Mouse (Mus musculus) MN1 (cell line): ENCODE data around the gene March9.

Experiments used
- DNase-seq: peaks from one replicate; pipeline ENCODE4 v3.0.0-alpha.2; 2016; ENCODE audit warnings: low spot score

Gene March9

GRCm38 (mm10) chr10:127059968-127060916 lies at the start of gene March9:
TSS of gene March9 (minus strand) at chr10:127060184.
- DNase-seq = peak; percentile 96

- DNase-seq = no peak
Observed at GRCm38 (mm10) chr10:127108262-127108583, 48.2 kb upstream of the March9 start.

DNA sequence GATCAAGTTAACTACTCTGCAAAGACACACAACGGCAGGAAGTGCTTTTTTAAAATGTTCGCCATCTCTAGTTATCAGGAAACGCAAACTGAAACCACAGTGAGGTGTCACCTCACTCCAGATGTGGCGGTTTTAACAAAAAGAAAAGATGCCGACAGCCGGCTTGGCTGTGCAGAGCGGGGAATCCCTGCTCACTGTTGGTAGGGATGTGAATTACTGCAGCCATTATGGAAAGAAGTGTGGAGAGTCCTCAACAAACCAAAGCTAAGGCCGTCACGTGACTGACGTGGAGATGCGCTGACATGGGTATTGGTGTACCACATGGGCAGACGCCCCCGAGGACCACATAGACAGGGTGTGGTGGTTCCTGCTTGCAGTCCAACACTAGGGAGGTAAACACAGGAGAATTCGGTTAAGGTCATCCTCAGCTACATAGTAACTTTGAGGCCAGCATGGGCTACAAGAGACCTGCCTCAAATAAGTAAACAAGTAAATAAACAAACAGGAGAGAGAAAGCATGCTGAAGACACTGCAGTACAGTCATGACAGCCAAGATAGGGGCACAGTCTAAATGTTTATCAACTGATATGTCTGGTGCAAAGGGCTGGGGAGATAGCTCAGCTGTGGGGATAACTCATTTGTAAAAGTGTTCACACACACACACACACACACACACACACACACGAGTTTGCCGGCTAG lies 47.7 kb upstream of the March9 start:
- no peak for DNase-seq

DNA sequence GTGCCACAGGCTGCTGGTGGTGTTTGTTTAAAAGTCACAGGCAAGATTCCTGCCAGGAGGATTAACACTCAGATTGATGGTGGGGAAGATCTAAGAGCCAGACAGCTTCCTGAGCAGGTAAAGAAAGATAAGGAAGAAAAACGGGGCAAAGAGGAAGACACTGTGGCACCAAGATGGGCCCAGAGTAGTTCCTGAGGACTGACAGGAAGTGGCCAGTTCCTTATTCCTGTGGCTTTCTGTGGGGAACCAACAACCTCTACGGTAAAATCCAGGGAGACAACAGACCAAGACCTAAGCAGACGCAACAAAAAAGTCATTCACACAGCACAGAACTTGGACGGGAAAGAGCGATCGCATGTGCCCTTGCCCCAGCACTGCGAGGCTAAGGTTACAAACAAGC lies 43.6 kb upstream of the March9 start:
- no peak for DNase-seq

- no peak for DNase-seq
Observed at GRCm38 (mm10) chr10:127101151-127101550, 41.2 kb upstream of the March9 start.

- no peak for DNase-seq
Observed at GRCm38 (mm10) chr10:127100414-127100813, 40.4 kb upstream of the March9 start.

DNA sequence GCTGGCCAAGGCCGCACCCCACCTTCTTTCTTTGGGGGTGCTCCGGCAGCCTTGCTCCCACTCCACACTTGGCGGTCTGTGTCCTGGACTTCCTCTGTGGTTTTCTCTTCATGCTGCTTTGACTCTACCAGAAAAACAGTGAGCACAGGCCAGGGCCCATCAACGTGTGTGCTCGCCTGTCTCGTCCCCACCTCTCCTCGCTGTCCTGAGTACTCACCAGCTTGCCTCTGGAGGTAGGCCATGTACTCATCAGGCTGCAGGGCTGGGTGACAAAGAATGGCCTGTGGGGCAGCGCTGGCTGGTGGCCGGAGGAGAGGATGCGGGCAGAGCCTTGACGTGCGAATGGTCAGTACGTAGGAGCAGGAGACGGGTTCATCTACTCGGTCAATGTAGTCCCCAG lies 39.9 kb upstream of the March9 start:
- no peak for DNase-seq

- no peak for DNase-seq
Observed at GRCm38 (mm10) chr10:127099191-127099590, 39.2 kb upstream of the March9 start.

DNA sequence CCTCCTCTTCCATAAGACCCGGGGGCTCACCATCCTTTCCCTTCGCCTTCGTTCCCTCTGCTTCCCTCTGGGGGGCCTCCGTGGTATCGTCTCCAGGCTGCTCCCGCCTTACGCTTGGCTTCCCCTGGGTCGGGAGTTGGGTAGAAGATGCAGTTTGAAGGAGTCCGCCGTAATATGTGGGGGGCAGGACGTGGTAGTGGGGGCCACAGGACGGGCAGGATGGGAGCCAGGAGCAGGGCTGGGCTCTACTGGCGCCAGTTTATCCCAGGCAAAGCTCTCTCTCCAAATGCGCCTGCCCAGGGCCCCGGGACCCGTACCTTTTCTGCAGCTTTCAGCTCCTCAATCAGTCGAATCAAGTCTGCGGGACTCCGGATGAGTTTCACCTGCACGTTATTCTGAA lies 38.5 kb upstream of the March9 start:
- no peak for DNase-seq

- peak; percentile 73 for DNase-seq
Observed at GRCm38 (mm10) chr10:127094382-127094802, 34.4 kb upstream of the March9 start.

- DNase-seq = no peak
Observed at GRCm38 (mm10) chr10:127092742-127093141, 32.8 kb upstream of the March9 start.

GRCm38 (mm10) chr10:127091507-127092396 lies 31.8 kb upstream of the March9 start:
- DNase-seq = peak; percentile 78

DNA sequence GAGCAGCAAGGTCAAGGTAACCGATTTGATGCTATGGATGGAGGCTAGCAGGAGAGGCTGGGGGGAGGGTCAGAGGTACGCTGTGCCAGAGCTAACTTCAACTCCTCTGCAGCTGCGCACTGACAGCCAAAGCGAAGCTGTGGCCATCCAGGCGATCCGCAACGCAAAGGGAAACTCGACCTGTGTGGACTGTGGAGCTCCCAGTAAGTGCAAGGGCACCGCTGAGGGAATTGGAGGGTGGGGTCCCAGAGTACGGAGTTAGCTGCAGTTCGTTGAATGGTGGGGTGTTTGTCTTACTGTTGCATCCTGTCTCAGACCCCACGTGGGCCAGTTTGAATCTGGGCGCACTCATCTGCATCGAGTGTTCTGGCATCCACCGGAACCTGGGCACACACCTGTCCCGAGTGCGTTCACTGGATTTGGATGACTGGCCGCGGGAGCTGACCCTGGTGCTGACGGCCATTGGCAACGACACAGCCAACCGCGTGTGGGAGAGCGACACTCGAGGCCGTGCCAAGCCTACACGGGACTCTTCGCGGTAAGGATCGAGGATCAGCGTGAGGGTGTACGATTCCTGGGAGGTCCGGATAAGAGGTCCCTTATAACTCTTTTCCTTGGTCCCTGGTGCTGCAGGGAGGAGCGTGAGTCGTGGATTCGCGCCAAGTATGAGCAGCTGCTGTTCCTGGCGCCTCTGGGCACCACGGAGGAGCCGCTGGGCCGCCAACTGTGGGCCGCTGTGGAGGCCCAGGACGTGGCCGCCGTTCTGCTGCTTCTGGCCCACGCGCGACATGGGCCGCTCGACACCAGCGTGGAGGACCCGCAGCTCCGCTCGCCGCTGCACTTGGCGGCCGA lies 30.8 kb upstream of the March9 start:
- DNase-seq = peak; percentile 53

GRCm38 (mm10) chr10:127085633-127086032 lies 25.6 kb upstream of the March9 start:
- no peak for DNase-seq

DNA sequence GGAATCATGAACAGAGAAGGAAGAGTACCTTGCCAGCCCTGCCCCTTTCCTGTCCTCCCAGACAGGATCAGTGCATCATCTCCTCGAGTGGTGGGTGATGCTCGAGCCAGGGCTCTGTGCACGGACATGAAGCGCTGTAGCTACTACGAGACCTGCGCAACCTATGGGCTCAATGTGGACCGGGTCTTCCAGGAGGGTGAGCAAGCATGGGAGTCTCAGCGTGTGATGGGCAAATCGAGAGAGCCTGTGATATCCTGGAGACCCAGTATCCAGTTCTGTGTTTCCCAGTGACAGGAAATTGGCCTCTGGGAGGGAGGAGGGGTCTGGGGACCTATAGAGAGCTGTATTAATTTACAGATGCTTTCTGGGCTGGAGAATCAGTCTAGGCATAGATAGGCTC lies 25.1 kb upstream of the March9 start:
- no peak for DNase-seq

GRCm38 (mm10) chr10:127083915-127084306 lies 23.9 kb upstream of the March9 start:
- peak; percentile 56 for DNase-seq

DNA sequence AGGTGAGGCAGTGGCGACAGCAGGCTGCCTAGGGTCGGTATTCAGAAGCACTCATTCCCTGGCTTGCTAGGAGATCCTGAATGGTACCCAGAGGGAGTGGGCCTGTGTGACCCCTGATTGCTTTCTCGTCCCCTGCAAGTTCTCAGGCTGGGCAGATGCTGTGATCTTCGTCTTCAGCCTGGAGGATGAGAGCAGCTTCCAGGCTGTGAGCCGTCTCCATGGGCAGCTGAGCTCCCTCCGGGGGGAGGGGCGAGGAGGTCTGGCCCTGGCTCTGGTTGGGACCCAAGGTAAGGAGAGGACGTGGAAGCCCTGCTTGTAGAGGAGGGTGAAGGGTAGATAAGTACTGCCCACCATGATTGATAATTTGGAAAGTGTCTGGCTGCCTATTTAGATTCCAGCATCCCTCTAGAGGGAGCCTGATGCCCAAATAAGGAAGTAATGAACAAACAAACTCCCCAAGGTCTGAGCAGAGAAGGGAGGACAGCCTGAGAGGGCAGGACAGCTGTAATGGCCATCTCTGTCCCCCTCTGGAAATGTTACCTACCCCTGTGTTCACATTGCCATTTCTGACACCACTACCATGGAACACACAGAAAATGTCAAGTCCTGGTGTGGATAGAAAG lies 23.4 kb upstream of the March9 start:
- peak; percentile 50 for DNase-seq

GRCm38 (mm10) chr10:127081996-127082620 lies 22.1 kb upstream of the March9 start:
- peak; percentile 78 for DNase-seq

GRCm38 (mm10) chr10:127080901-127081780 lies 21.2 kb upstream of the March9 start:
- peak; percentile 65 for DNase-seq
